Mouse (Mus musculus) thymus, adult 2 months (tissue): ENCODE results near the gene Gm17617. TPM values are rescaled to one million over a fixed set of nuclear protein-coding genes. Genes with fewer than 3 reads are reported as not detected.

Experiments used
- DNase-seq: peaks from one replicate; pipeline ENCODE4 v3.0.0; 2021
- H3K27ac ChIP-seq: fragments of 200-500 bp; 2 replicates; pipeline ENCODE4 v1.5.1; 2012; ENCODE audit warnings: low read length, control low read depth; ENCODE audit not compliant: control insufficient read depth, insufficient read depth
- H3K27me3 ChIP-seq: fragments of 200-500 bp; 2 replicates; pipeline ENCODE4 v1.6.1; 2012; ENCODE audit warnings: mild to moderate bottlenecking, low read length, moderate library complexity, mixed read lengths; ENCODE audit not compliant: control insufficient read depth, insufficient read depth
- H3K36me3 ChIP-seq: fragments of 200-500 bp; 2 replicates; pipeline ENCODE4 v1.6.1; 2012; ENCODE audit warnings: mild to moderate bottlenecking, low read length, moderate library complexity; ENCODE audit not compliant: control insufficient read depth, insufficient read depth
- H3K4me1 ChIP-seq: fragments of 200-500 bp; replicated peaks from 2 replicates; pipeline ENCODE4 v1.6.1; 2012; ENCODE audit warnings: low read length; ENCODE audit not compliant: control insufficient read depth, insufficient read depth
- H3K4me3 ChIP-seq: fragments of 200-500 bp; 2 replicates; pipeline ENCODE4 v1.5.1; 2012; ENCODE audit warnings: mild to moderate bottlenecking, low read length, control low read depth, moderate library complexity; ENCODE audit not compliant: control insufficient read depth, insufficient read depth
- CTCF ChIP-seq: fragments of 200-500 bp; IDR thresholded peaks from 2 replicates; pipeline ENCODE4 v1.5.1; 2012; ENCODE audit warnings: mild to moderate bottlenecking, control low read depth, low read length, moderate library complexity, borderline replicate concordance; ENCODE audit not compliant: control insufficient read depth, poor library complexity, insufficient read depth; ENCODE audit errors: extremely low read depth
- POLR2A ChIP-seq: fragments of 200-500 bp; IDR thresholded peaks from 2 replicates; pipeline ENCODE4 v1.6.1; 2012; ENCODE audit warnings: mild to moderate bottlenecking, low read length, control low read depth, moderate library complexity; ENCODE audit not compliant: control insufficient read depth, poor library complexity, insufficient read depth; ENCODE audit errors: extremely low read depth
- WGBS: fragments of 180-500 bp; shearing (Covaris S2); methylation state at CpG from one replicate; pipeline ENCODE4 v1.1.7; 2018; 5-methylcytosine and 5-hydroxymethylcytosine counted together
- polyA plus RNA-seq: library from polyadenylated mRNA; depleted of rRNA; stranded (reverse); fragments of >200 nt; gene quantifications from 2 replicates; pipeline ENCODE4 v1.2.3, GENCODE M21; 2012

Gm17617 gene
- polyA plus RNA-seq, 1 experiment = not detected

DNA sequence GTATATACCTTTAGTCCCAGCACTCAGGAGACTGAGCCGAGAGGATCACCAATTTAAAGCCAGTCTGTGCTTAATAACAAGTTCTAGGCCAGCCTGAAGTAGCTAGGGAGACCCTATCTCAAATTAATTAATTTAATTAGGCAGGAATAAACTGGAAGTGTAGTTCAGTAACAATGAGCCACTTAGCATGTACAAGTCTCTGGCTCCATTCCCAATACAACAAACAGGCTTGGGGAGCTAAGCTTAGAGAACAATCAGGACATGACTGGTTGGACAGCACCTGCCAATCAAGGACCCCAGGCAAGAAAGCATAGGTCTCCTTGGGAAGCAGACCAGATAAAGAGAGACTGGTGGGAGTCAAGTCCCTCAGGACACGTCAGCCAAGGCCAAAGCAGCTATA, 6.9 kb upstream of the Gm17617 start:
- WGBS = 90% methylated on average over 2 of the region's 2 CpGs
- TF ChIP-seq POLR2A (no peak), CTCF (no peak)
- Histone ChIP-seq H3K36me3 (no peaks in the 10 kb centered on the region), H3K27me3 (no peaks in the 10 kb centered on the region), H3K27ac (no peak overlapping the region), H3K4me1 (no peaks in the 10 kb centered on the region), H3K4me3 (no peak overlapping the region)
- DNase-seq = no peak

DNA sequence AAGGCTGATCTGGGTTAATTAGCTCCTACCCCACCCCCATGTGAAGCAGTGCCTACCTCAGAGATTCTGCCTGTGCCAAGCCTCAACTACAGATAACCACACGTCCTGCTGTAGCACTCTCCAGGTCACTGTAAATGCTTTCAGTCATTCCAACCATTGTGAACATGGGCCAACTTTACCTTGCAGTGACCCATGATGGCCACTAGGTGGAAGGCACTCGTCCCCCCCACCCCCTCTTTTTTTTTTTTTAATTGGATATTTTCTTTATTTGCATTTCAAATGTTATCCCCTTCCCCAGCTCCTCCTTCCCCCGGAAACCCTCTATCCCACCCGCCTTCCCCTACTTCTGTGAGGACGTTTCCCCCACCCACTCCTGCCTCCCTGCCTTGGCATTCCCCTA, 2.0 kb upstream of the Gm17617 start:
- no peak overlapping the region for H3K27ac ChIP-seq

DNA sequence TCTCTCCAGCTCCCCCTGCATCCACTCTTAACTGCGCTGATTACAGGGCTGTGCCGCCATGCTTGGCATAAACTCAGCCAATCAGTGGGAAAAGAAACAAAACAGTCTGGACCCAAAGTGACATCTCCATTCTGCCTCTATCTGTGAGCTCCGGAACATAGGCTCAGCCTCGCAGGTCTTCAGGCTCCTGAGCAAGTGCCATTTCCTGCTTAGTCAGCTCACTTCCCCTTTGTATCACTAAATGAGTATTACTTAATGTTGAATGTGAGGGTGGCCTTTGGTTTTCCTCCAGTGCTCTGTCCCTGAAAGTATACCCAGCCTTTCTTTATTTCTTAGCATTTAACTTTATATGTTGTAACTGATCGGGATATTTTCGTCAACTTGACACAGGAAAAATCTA, 8.4 kb downstream of the Gm17617 start:
- H3K4me3 ChIP-seq = no peak overlapping the region
- no peak overlapping the region for H3K27ac ChIP-seq
- no peaks in the 10 kb centered on the region; the same call in 1 of the 2 replicates for H3K27me3 ChIP-seq
- peaks cover 39% of the 10 kb centered on the region for H3K36me3 ChIP-seq
- TF ChIP-seq POLR2A (no peak), CTCF (no peak)
- WGBS = 74% methylated on average over 6 of the region's 6 CpGs
- no peak for DNase-seq
- no peaks in the 10 kb centered on the region for H3K4me1 ChIP-seq

More for the DNA sequence above, 2.0 kb upstream of the Gm17617 start:
- 19% methylated on average over 5 of the region's 5 CpGs for WGBS
- Histone ChIP-seq H3K27me3 (no peaks in the 10 kb centered on the region), H3K4me3 (no peak overlapping the region), H3K36me3 (peaks cover 15% of the 10 kb centered on the region), H3K4me1 (no peaks in the 10 kb centered on the region)
- no peak for DNase-seq
- TF ChIP-seq POLR2A (no peak), CTCF (no peak)

DNA sequence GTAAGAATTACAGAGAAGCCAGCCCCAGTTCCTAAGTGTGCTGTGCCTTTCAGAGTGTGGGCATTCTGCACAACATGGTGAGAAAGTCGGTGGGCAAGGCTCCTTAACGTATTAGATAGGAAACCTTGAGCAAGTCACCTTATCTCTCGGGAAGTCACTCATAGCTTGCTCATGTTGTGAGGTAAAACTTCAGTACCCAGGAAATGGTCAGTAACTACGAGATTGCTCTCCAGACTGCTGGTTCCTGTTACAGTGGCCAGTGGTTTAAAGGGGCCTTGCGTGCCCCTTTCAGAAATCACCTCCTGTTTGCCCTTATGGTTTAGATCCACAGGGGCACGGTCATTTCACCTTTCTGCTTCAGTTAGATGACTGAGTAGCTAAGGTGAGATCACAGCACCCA, 19.0 kb downstream of the Gm17617 start:
- Histone ChIP-seq H3K36me3 (peaks cover 27% of the 10 kb centered on the region), H3K4me3 (no peak overlapping the region), H3K4me1 (peaks cover 10% of the 10 kb centered on the region; the same call in 1 of the 2 replicates), H3K27ac (no peak overlapping the region), H3K27me3 (no peaks in the 10 kb centered on the region)
- no peak for DNase-seq
- WGBS = 89% methylated on average over 6 of the region's 6 CpGs
- TF ChIP-seq POLR2A (no peak), CTCF (no peak)

DNA sequence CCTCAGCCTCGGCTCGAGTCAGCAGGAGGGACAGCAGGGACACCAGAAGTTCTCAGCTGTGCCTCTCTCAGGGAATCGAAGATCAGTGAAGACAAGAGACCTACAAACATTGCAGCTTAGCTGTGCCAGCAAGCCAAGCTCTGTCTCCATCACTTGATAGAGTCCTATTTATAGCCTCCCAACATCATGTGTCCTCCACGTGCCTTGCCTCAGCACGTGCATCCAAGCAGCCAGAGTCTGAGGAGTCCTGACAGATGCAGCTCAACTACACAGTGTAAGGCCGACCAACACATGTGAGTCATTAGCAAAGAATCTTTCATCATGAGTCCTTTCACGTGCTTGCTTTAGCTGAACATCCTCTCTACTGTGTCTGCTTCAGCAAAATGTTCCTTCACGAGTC, 25.7 kb downstream of the Gm17617 start:
- no peak overlapping the region for H3K4me3 ChIP-seq
- TF ChIP-seq POLR2A (no peak), CTCF (no peak)
- H3K27ac ChIP-seq = no peak overlapping the region
- no peaks in the 10 kb centered on the region; the same call in 1 of the 2 replicates for H3K36me3 ChIP-seq
- H3K4me1 ChIP-seq = peaks cover 14% of the 10 kb centered on the region
- DNase-seq = no peak
- H3K27me3 ChIP-seq = no peaks in the 10 kb centered on the region
- 93% methylated on average over 8 of the region's 8 CpGs for WGBS

DNA sequence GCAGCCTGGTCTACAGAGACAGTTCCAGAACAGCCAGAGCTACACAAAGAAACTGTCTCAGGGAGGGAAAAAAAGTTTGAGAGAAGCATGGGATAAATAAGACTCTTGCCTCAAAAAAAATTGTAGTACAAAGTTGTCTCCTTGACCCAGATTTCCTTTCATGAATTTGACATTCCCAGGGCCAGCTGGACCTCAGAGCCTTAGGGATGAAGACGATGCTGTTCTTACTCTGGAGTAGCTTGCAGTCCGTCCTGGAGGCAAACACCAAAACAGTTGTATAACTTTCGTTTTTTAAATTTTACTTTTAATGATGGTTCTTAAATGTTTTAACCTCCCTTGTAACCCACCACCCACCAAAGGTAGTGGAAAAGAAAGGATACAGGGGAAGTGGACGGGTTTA, 26.2 kb downstream of the Gm17617 start:
- Histone ChIP-seq H3K36me3 (no peaks in the 10 kb centered on the region; the same call in 1 of the 2 replicates), H3K27ac (no peak overlapping the region), H3K4me1 (peaks cover 14% of the 10 kb centered on the region), H3K4me3 (no peak overlapping the region), H3K27me3 (no peaks in the 10 kb centered on the region)
- WGBS = 97% methylated on average over 4 of the region's 4 CpGs
- TF ChIP-seq POLR2A (no peak), CTCF (no peak)
- DNase-seq = no peak

DNA sequence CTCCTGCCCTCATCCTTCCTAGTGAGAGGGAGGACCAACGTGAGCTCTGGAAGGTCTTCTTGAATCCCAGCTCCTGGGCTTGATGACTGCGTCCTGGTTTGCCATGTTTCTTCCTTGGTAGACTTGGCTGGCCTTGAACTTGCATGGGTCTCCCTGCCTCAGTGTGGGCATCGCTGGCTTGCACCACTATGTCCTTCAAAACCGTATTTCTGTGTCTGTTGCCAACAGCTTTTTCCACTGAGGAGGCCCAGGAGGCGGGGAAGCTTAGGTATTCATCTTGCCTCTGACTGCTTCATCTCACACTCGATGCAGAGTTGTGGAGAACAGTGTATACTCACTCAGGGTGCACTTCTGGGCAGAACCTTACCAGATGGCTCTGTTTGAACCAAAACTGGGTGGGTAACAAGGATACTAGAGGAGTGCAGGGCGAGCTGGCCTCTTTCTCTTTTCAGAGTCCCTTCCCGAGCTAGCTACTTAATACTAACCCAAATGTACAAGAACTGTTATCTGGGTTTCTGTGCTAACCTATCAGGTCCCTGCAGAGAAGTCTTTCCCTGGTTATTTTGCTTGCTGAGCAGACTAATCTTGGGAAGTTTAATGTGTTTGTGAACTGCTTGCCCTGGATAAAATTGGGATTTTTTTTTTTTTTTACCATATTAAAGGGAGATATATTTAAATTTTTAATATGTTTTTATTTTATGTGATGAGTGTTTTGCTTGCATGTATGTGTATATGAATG, 27.2 kb downstream of the Gm17617 start:
- no peak for TF ChIP-seq POLR2A
- no peak for TF ChIP-seq CTCF
- Histone ChIP-seq H3K27me3 (no peaks in the 10 kb centered on the region), H3K27ac (no peak overlapping the region), H3K36me3 (no peaks in the 10 kb centered on the region; the same call in 1 of the 2 replicates), H3K4me3 (peak overlapping the region; percentile 81), H3K4me1 (peaks cover 14% of the 10 kb centered on the region)
- WGBS = 36% methylated on average over 8 of the region's 8 CpGs
- DNase-seq = no peak
